Mouse (Mus musculus): ENCODE results near the gene Nptx2. TPM values are rescaled to one million over a fixed set of nuclear protein-coding genes. Genes with fewer than 3 reads are reported as not detected.

Nptx2 gene
- 0.29 and 0.49 TPM in 2 replicates for polyA plus RNA-seq (2014; fragmentation: Nextera tagmentation; extraction: Ambion mirVana)

DNA sequence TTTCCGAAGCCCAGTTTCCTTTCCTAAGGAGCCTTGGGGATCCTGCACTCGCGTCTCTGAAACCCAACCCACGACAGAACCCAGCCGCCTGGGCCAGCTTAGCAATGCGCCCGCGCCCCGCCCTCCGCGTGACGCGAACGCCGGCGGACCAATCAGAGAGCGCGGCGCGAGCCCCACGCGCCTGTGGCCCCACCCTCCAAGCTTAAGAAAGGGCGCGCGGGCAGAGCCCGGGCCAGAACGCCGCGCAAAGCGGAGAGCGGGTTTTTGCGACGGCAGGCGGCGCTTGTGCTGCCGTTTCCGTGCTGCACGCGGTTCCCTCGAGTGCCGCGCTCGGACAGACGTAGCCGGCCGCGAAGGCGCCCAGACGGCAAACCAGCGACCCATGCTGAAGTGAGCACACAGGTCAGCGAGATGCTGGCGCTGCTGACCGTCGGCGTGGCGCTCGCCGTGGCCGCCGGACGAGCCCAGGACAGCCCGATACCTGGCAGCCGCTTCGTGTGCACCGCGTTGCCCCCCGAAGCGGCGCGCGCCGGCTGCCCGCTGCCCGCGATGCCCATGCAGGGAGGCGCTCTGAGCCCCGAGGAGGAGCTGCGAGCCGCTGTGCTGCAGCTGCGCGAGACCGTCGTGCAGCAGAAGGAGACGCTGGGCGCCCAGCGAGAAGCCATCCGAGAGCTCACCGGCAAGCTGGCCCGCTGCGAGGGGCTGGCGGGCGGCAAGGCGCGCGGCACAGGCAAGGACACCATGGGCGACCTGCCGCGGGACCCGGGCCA is at the start of gene Nptx2:
Gene Nptx2 (plus strand): TSS at position 250 of the 770 bp plus-strand sequence.
- 1% methylated on average over 95 of the region's 99 CpGs for WGBS (ENCODE audit: insufficient replicate concordance)
- Histone ChIP-seq H3K9me3 (replicated peaks; ENCODE audit: control insufficient read depth, low read length) (no peaks in the 10 kb centered on the region), H3K9ac (ENCODE audit: low read depth, low read length) (peak within 1 kb of the TSS; percentile 12; the same call in 1 of the 2 replicates), H3K4me1 (ENCODE audit: control insufficient read depth, insufficient read depth, low read length) (peaks cover 5% of the 10 kb centered on the region; the same call in 1 of the 2 replicates), H3K4me2 (peak within 1 kb of the TSS; percentile 50), H3K27ac (ENCODE audit: low read depth, low read length) (no peak within 1 kb of the TSS), H3K4me3 (ENCODE audit: low read depth, low read length) (peak within 1 kb of the TSS; percentile 36), H3K27me3 (ENCODE audit: control insufficient read depth, insufficient read depth, low read length) (peaks cover 57% of the 10 kb centered on the region), H3K36me3 (ENCODE audit: control insufficient read depth, insufficient read depth, low read length) (no peaks in the 10 kb centered on the region)
- ATAC-seq (replicated peaks; ENCODE audit: insufficient number of reproducible peaks, low FRiP score, low TSS enrichment): peak; percentile 88

DNA sequence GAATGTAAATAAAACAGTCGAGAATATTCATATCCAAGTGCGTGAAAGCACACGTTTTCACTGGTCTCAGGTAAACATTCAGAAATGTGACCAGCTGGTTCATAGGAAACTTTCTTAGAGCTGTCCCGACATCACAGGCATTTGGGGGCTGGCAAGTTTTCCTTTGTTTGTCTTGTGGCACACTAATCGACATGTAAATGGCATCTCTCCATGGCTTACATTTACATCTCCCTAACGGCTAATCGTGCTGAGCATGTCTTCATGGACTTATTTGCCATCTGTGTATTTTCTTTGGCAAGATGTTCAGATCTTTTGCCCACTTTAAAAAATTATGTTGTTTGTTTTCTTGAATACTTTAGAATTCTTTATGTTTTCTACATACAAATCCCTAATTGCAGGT is 49.2 kb upstream of the Nptx2 start:
- no peak for ATAC-seq (replicated peaks; ENCODE audit: insufficient number of reproducible peaks, low FRiP score, low TSS enrichment)

DNA sequence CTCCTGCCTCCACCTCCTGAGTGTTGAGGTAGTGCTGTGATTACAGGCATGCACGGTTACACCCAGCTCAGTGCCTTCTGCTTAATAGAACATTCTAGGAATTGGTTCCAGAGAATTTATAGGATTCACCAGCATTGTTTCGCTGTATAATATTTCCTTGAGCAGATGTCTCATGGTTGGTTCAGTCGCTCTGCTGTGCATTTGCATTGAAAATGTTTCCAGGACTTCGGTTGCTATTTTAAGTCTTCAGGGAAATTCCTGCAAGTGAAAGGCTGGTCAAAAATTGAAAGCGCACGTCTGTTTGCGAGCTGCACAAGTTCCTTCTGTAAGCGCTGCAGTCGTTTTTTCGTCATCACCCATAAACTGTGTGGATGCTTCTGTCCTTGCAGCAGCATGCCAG is 41.5 kb upstream of the Nptx2 start:
- no peak overlapping the region for H3K9ac ChIP-seq (ENCODE audit: low read depth, low read length)
- no peak overlapping the region for H3K4me2 ChIP-seq
- H3K36me3 ChIP-seq (ENCODE audit: control insufficient read depth, insufficient read depth, low read length): no peaks in the 10 kb centered on the region
- no peak overlapping the region for H3K4me3 ChIP-seq (ENCODE audit: low read depth, low read length)
- WGBS (ENCODE audit: insufficient replicate concordance): 88% methylated on average over 10 of the region's 10 CpGs
- no peak for ATAC-seq (replicated peaks; ENCODE audit: insufficient number of reproducible peaks, low FRiP score, low TSS enrichment)
- no peaks in the 10 kb centered on the region for H3K4me1 ChIP-seq (ENCODE audit: control insufficient read depth, insufficient read depth, low read length)
- H3K9me3 ChIP-seq (replicated peaks; ENCODE audit: control insufficient read depth, low read length): no peaks in the 10 kb centered on the region
- no peak overlapping the region for H3K27ac ChIP-seq (ENCODE audit: low read depth, low read length)
- 0 out of 2 replicates have a peak, but pooled peaks cover 3% of the 10 kb centered on the region for H3K27me3 ChIP-seq (ENCODE audit: control insufficient read depth, insufficient read depth, low read length)

More for the DNA sequence above, 49.2 kb upstream of the Nptx2 start:
- Histone ChIP-seq H3K4me1 (ENCODE audit: control insufficient read depth, insufficient read depth, low read length) (no peaks in the 10 kb centered on the region), H3K9ac (ENCODE audit: low read depth, low read length) (no peak overlapping the region), H3K9me3 (replicated peaks; ENCODE audit: control insufficient read depth, low read length) (0 out of 2 replicates have a peak, but pooled peaks cover 2% of the 10 kb centered on the region), H3K36me3 (ENCODE audit: control insufficient read depth, insufficient read depth, low read length) (no peaks in the 10 kb centered on the region), H3K4me2 (no peak overlapping the region), H3K27ac (ENCODE audit: low read depth, low read length) (no peak overlapping the region), H3K27me3 (ENCODE audit: control insufficient read depth, insufficient read depth, low read length) (no peaks in the 10 kb centered on the region), H3K4me3 (ENCODE audit: low read depth, low read length) (no peak overlapping the region)
- 80% methylated on average over 7 of the region's 7 CpGs for WGBS (ENCODE audit: insufficient replicate concordance)

DNA sequence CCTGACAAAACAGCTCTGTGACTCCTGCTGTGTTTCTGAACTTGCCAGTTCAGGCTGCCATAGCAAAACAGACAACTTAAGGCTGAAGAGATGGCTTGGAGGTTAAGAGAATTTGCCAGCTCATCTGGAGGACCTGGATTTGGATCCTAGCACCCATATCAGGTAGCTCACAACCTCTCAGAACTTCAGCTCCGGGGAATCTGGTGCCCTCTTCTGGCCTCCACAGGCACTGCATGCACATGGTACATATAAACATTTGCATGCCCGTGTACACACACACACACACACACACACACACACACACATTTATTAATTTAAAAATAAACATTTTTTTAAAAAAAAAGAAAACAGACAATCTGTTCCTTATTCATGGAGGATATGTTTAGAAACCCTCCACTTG is 40.0 kb upstream of the Nptx2 start:
- Histone ChIP-seq H3K27ac (ENCODE audit: low read depth, low read length) (no peak overlapping the region), H3K9me3 (replicated peaks; ENCODE audit: control insufficient read depth, low read length) (no peaks in the 10 kb centered on the region)
- WGBS (ENCODE audit: insufficient replicate concordance): 86% methylated on average over 2 of the region's 2 CpGs

DNA sequence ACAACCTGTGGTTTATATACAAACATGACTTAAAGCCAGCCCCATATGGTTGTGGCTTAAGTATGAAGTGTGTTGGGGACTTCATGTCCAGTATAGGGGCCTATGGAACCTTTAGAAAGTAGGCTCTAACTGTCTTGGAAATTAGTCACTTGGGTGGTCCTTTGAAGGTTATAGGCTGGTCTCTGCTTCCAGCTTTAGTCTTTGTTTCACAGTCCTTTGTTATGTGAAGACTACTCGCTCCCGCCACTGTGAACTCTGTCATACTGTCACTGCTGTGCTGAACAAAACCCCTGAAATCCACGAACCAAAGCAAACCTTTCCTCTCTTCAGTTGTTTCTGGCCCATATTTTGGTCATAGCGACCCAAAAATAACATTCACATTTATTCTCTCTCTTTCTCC is 39.5 kb upstream of the Nptx2 start:
- no peak for ATAC-seq (replicated peaks; ENCODE audit: insufficient number of reproducible peaks, low FRiP score, low TSS enrichment)
- H3K4me3 ChIP-seq (ENCODE audit: low read depth, low read length): no peak overlapping the region
- 75% methylated on average over 4 of the region's 4 CpGs for WGBS (ENCODE audit: insufficient replicate concordance)

More for the DNA sequence above, 40.0 kb upstream of the Nptx2 start:
- Histone ChIP-seq H3K36me3 (ENCODE audit: control insufficient read depth, insufficient read depth, low read length) (no peaks in the 10 kb centered on the region), H3K4me1 (ENCODE audit: control insufficient read depth, insufficient read depth, low read length) (no peaks in the 10 kb centered on the region), H3K4me3 (ENCODE audit: low read depth, low read length) (no peak overlapping the region), H3K9ac (ENCODE audit: low read depth, low read length) (no peak overlapping the region), H3K27me3 (ENCODE audit: control insufficient read depth, insufficient read depth, low read length) (0 out of 2 replicates have a peak, but pooled peaks cover 3% of the 10 kb centered on the region), H3K4me2 (no peak overlapping the region)
- ATAC-seq (replicated peaks; ENCODE audit: insufficient number of reproducible peaks, low FRiP score, low TSS enrichment): no peak

DNA sequence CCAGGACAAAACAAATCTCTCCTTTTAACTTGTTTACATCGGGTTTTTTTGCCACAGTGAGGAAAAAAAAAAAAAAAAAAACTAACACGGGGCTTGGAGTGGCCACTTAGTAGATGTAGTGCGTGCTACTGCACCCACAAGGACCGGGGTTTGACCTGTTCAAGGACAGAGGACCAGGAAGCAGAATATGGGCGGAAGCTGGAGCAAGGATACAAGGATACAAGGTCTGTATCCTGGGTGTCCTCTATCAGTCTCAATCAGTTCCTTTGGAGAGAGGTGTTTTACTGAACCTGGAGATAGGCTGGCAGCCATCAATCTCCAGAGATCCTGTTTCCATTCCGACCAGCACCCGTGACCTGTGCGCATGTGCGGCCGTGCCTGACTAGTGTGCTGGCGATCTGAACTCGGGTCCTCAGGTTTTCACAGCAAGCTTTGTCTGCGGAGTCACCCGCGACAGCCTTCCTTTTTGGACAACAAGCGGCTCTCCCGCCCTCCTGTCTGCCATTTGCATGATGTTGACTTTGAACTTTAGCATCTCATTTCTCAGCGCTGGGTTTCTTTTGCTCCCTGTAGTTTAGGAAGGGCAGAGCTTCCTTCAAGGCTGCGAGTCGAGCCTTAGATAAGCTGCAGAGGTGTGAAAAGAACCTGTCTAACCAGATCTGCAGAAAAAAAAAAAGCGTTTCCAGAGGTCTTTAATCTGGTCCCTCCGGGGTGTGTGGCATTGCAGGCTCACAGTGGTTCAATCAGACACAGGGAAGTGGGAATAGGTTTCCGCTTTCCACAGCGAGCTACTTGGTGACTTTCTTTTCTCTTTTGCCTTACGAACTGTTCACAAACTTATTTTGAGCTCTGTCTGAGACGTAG is 38.8 kb upstream of the Nptx2 start:
- Histone ChIP-seq H3K9ac (ENCODE audit: low read depth, low read length) (no peak overlapping the region), H3K9me3 (replicated peaks; ENCODE audit: control insufficient read depth, low read length) (no peaks in the 10 kb centered on the region), H3K27me3 (ENCODE audit: control insufficient read depth, insufficient read depth, low read length) (0 out of 2 replicates have a peak, but pooled peaks cover 3% of the 10 kb centered on the region), H3K4me2 (peak overlapping the region; percentile 35), H3K4me1 (ENCODE audit: control insufficient read depth, insufficient read depth, low read length) (no peaks in the 10 kb centered on the region), H3K27ac (ENCODE audit: low read depth, low read length) (no peak overlapping the region), H3K36me3 (ENCODE audit: control insufficient read depth, insufficient read depth, low read length) (no peaks in the 10 kb centered on the region), H3K4me3 (ENCODE audit: low read depth, low read length) (no peak overlapping the region)
- 21% methylated on average over 26 of the region's 26 CpGs for WGBS (ENCODE audit: insufficient replicate concordance)
- no peak for ATAC-seq (replicated peaks; ENCODE audit: insufficient number of reproducible peaks, low FRiP score, low TSS enrichment)

More for the DNA sequence above, 39.5 kb upstream of the Nptx2 start:
- H3K9me3 ChIP-seq (replicated peaks; ENCODE audit: control insufficient read depth, low read length): no peaks in the 10 kb centered on the region
- H3K27me3 ChIP-seq (ENCODE audit: control insufficient read depth, insufficient read depth, low read length): 0 out of 2 replicates have a peak, but pooled peaks cover 3% of the 10 kb centered on the region
- H3K27ac ChIP-seq (ENCODE audit: low read depth, low read length): no peak overlapping the region
- H3K36me3 ChIP-seq (ENCODE audit: control insufficient read depth, insufficient read depth, low read length): no peaks in the 10 kb centered on the region
- no peak overlapping the region for H3K4me2 ChIP-seq
- no peaks in the 10 kb centered on the region for H3K4me1 ChIP-seq (ENCODE audit: control insufficient read depth, insufficient read depth, low read length)
- H3K9ac ChIP-seq (ENCODE audit: low read depth, low read length): no peak overlapping the region

DNA sequence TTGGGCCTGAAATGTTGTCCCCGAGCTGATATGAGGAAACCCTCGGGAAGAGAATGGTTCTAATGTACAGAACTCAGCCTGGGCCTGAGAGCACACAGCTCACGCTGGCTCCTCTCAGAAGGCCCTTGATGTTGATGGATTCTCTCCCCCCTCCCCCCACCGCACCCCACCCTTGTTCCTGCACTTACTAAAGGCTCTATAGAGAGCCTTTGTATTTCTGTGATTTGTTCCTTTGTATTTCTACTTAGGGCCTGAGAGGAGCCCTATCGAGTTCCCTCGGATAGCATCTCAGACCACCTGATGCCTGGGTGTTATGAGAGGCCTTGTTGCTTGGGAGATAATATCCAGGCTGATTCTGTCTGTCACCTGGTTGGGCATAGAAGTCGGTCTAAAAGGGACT is 36.3 kb upstream of the Nptx2 start:
- no peaks in the 10 kb centered on the region for H3K4me1 ChIP-seq (ENCODE audit: control insufficient read depth, insufficient read depth, low read length)
- 45% methylated on average over 7 of the region's 7 CpGs for WGBS (ENCODE audit: insufficient replicate concordance)
- H3K4me2 ChIP-seq: no peak overlapping the region
- no peak overlapping the region for H3K9ac ChIP-seq (ENCODE audit: low read depth, low read length)
- no peak overlapping the region for H3K4me3 ChIP-seq (ENCODE audit: low read depth, low read length)
- H3K27ac ChIP-seq (ENCODE audit: low read depth, low read length): no peak overlapping the region
- ATAC-seq (replicated peaks; ENCODE audit: insufficient number of reproducible peaks, low FRiP score, low TSS enrichment): no peak
- H3K36me3 ChIP-seq (ENCODE audit: control insufficient read depth, insufficient read depth, low read length): no peaks in the 10 kb centered on the region
- no peaks in the 10 kb centered on the region for H3K9me3 ChIP-seq (replicated peaks; ENCODE audit: control insufficient read depth, low read length)
- 0 out of 2 replicates have a peak, but pooled peaks cover 3% of the 10 kb centered on the region for H3K27me3 ChIP-seq (ENCODE audit: control insufficient read depth, insufficient read depth, low read length)

DNA sequence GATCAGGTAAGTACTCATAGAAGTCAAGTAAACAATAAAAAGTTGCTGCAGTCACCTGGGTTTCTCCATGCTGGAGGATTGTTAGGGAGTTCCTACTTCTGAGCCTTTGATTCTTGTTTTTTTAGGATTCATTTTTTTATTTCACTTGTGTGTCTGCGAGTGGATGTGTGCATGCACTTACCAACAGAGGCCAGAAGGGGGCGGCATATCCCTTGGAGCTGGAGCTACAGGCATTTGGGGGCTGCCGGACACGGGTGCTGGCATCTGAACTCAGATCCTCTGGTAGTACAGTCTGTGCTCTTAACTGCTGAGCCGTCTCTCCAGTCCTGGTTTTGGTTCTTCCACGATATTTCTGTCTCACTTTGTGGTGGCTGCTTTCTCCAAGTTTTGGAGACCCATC is 31.0 kb upstream of the Nptx2 start:
- WGBS (ENCODE audit: insufficient replicate concordance): 55% methylated on average over 6 of the region's 6 CpGs
- H3K27me3 ChIP-seq (ENCODE audit: control insufficient read depth, insufficient read depth, low read length): no peaks in the 10 kb centered on the region
- no peak overlapping the region for H3K9ac ChIP-seq (ENCODE audit: low read depth, low read length)
- no peak overlapping the region for H3K4me3 ChIP-seq (ENCODE audit: low read depth, low read length)
- H3K4me1 ChIP-seq (ENCODE audit: control insufficient read depth, insufficient read depth, low read length): no peaks in the 10 kb centered on the region
- H3K4me2 ChIP-seq: no peak overlapping the region
- H3K36me3 ChIP-seq (ENCODE audit: control insufficient read depth, insufficient read depth, low read length): no peaks in the 10 kb centered on the region
- no peaks in the 10 kb centered on the region for H3K9me3 ChIP-seq (replicated peaks; ENCODE audit: control insufficient read depth, low read length)
- no peak overlapping the region for H3K27ac ChIP-seq (ENCODE audit: low read depth, low read length)
- no peak for ATAC-seq (replicated peaks; ENCODE audit: insufficient number of reproducible peaks, low FRiP score, low TSS enrichment)
